Mouse (Mus musculus): ENCODE data around the gene Nit2.
A peak's percentile ranks its signal among the peaks of the same experiment; 100 is the strongest.

Gene Nit2

GRCm38 (mm10) chr16:57159835-57160234, 7.3 kb downstream of the Nit2 start:
- DNase-seq: no peak

GRCm38 (mm10) chr16:57157728-57158127, 9.4 kb downstream of the Nit2 start:
- no peak for DNase-seq

GRCm38 (mm10) chr16:57157076-57157475, 10.1 kb downstream of the Nit2 start:
- DNase-seq: no peak

- no peak for DNase-seq
These were observed 11.2 kb downstream of the Nit2 start for GRCm38 (mm10) chr16:57155899-57156298.

GRCm38 (mm10) chr16:57151437-57151836, 15.7 kb downstream of the Nit2 start:
- DNase-seq: no peak

- no peak for DNase-seq
These were observed 22.4 kb downstream of the Nit2 start for GRCm38 (mm10) chr16:57144741-57145140.

GRCm38 (mm10) chr16:57133611-57134010, 33.5 kb downstream of the Nit2 start:
- DNase-seq: no peak

- no peak for DNase-seq
These were observed 34.8 kb downstream of the Nit2 start for GRCm38 (mm10) chr16:57132326-57132725.

- DNase-seq: no peak
These were observed 35.6 kb downstream of the Nit2 start for GRCm38 (mm10) chr16:57131544-57131943.

GRCm38 (mm10) chr16:57130752-57131400, 36.3 kb downstream of the Nit2 start:
- DNase-seq: no peak

GRCm38 (mm10) chr16:57127825-57128224, 39.3 kb downstream of the Nit2 start:
- no peak for DNase-seq

GRCm38 (mm10) chr16:57126268-57126667, 40.9 kb downstream of the Nit2 start:
- no peak for DNase-seq

GRCm38 (mm10) chr16:57122682-57123445, 44.3 kb downstream of the Nit2 start:
- DNase-seq: no peak

GRCm38 (mm10) chr16:57121816-57122415, 45.2 kb downstream of the Nit2 start:
- DNase-seq: no peak

- DNase-seq: peak; percentile 93 to 96
These were observed 46.0 kb downstream of the Nit2 start, which contains the start of gene Tomm70a for GRCm38 (mm10) chr16:57120913-57121815. TSS of gene Tomm70a (plus strand) at chr16:57121703.

GRCm38 (mm10) chr16:57117562-57117961, 49.6 kb downstream of the Nit2 start:
- DNase-seq: no peak

GRCm38 (mm10) chr16:57116066-57116465, 51.1 kb downstream of the Nit2 start:
- no peak for DNase-seq
